8 mouse cellular contexts compared by ENCODE assay signal in genomic region chr4:129576863-129577491, GRCm38 (mm10). TPM values are rescaled to one million over a fixed set of nuclear protein-coding genes. Genes with fewer than 3 reads are reported as not detected.
DNase-seq lines count a peak whose midpoint lies in the region; ATAC-seq and TF ChIP-seq lines count a peak whose summit lies in the region.

No protein-coding gene starts in this region.

- H3K27ac ChIP-seq in embryonic facial prominence, embryonic 13.5 days, result no peak overlapping the region
- no peak overlapping the region for H3K27ac ChIP-seq in heart, embryonic 14.5 days (replicated peaks in 1 of 2; ENCODE audit: control insufficient read depth in 1 of 2, insufficient read depth in 1 of 2, low read depth in 2 of 2, low read length in 2 of 2)
- H3K27ac ChIP-seq in neural tube, embryonic 14.5 days (ENCODE audit: low read depth, low read length), result no peak overlapping the region

- H3K9ac ChIP-seq in embryonic facial prominence, embryonic 13.5 days, result 0 out of 2 replicates have a peak overlapping the region, but pooled peaks have one; percentile 27
- peak overlapping the region; percentile 9; the same call in 1 of the 2 replicates for H3K9ac ChIP-seq in heart, embryonic 14.5 days (ENCODE audit: low read length)
- H3K9ac ChIP-seq in neural tube, embryonic 14.5 days (replicated peaks; ENCODE audit: low read depth, low read length), result no peak overlapping the region

- peak; percentile 68 for DNase-seq in layer of hippocampus, adult 11-12 months (ENCODE audit: low spot score)
- no peak for DNase-seq in layer of hippocampus, adult 9-10 months (ENCODE audit: low spot score)
- DNase-seq in kidney, postnatal 10 days, result peak; percentile 89
- peak; percentile 65 for DNase-seq in lung, adult 2 months
- peak; percentile 74 for DNase-seq in testis, postnatal 10 days (ENCODE audit: low spot score)

- peak overlapping the region; percentile 22; the same call in 1 of the 2 replicates for H3K4me2 ChIP-seq in embryonic facial prominence, embryonic 13.5 days
- peak overlapping the region; percentile 31 for H3K4me2 ChIP-seq in heart, embryonic 14.5 days (ENCODE audit: low read length)
- H3K4me2 ChIP-seq in neural tube, embryonic 14.5 days (ENCODE audit: low read depth, low read length), result peak overlapping the region; percentile 14; the same call in 1 of the 2 replicates

- ATAC-seq in embryonic facial prominence, embryonic 13.5 days (ENCODE audit: insufficient number of reproducible peaks, insufficient read depth, low FRiP score, low TSS enrichment, low read depth), result no peak
- no peak for ATAC-seq in heart, embryonic 14.5 days (ENCODE audit: insufficient number of reproducible peaks, insufficient read depth, low FRiP score, low read depth)
- no peak for ATAC-seq in neural tube, embryonic 14.5 days (ENCODE audit: low read depth)

- peak; percentile 59 for TF ChIP-seq CTCF in lung, adult 2 months (IDR thresholded peaks at IDR 0.05; ENCODE audit: insufficient read depth, low read length)

- no peaks in the 10 kb centered on the region for H3K36me3 ChIP-seq in embryonic facial prominence, embryonic 13.5 days
- H3K36me3 ChIP-seq in heart, embryonic 14.5 days (ENCODE audit: control insufficient read depth, insufficient read depth, low read length), result no peaks in the 10 kb centered on the region
- H3K36me3 ChIP-seq in neural tube, embryonic 14.5 days (ENCODE audit: control insufficient read depth, insufficient read depth, low read length), result no peaks in the 10 kb centered on the region

- H3K9me3 ChIP-seq in embryonic facial prominence, embryonic 13.5 days, result no peaks in the 10 kb centered on the region
- no peaks in the 10 kb centered on the region for H3K9me3 ChIP-seq in heart, embryonic 14.5 days (ENCODE audit: control insufficient read depth, low read length)
- no peaks in the 10 kb centered on the region for H3K9me3 ChIP-seq in neural tube, embryonic 14.5 days (ENCODE audit: control insufficient read depth, low read length)

- no peaks in the 10 kb centered on the region; the same call in 1 of the 2 replicates for H3K27me3 ChIP-seq in embryonic facial prominence, embryonic 13.5 days
- no peaks in the 10 kb centered on the region for H3K27me3 ChIP-seq in heart, embryonic 14.5 days (ENCODE audit: control insufficient read depth, insufficient read depth, low read length)
- H3K27me3 ChIP-seq in neural tube, embryonic 14.5 days (ENCODE audit: control insufficient read depth, insufficient read depth, low read length), result no peaks in the 10 kb centered on the region

- no peak for TF ChIP-seq POLR2A in lung, adult 2 months (IDR thresholded peaks at IDR 0.05; ENCODE audit: borderline replicate concordance, extremely low read depth, low read depth, low read length)

- H3K4me3 ChIP-seq in embryonic facial prominence, embryonic 13.5 days, result 0 out of 2 replicates have a peak overlapping the region, but pooled peaks have one; percentile 1
- H3K4me3 ChIP-seq in heart, embryonic 14.5 days (ENCODE audit: control insufficient read depth in 1 of 2, insufficient read depth in 1 of 2, low read depth in 1 of 2, low read length in 2 of 2), result no peak overlapping the region
- no peak overlapping the region for H3K4me3 ChIP-seq in lung, adult 2 months (replicated peaks; ENCODE audit: extremely low read depth, low read depth, low read length)
- H3K4me3 ChIP-seq in neural tube, embryonic 14.5 days (ENCODE audit: low read depth, low read length), result no peak overlapping the region

- peaks cover 10% of the 10 kb centered on the region; the same call in 1 of the 2 replicates for H3K4me1 ChIP-seq in embryonic facial prominence, embryonic 13.5 days
- H3K4me1 ChIP-seq in heart, embryonic 14.5 days (ENCODE audit: control insufficient read depth in 2 of 2, insufficient read depth in 2 of 2, low read length in 2 of 2), result peaks cover 2 to 21% of the 10 kb centered on the region in 2 experiments; a peak in 3 of 4 replicates
- peaks cover 10% of the 10 kb centered on the region; the same call in 1 of the 2 replicates for H3K4me1 ChIP-seq in lung, adult 2 months (ENCODE audit: control insufficient read depth, insufficient read depth, low read length)
- no peaks in the 10 kb centered on the region; the same call in 1 of the 2 replicates for H3K4me1 ChIP-seq in neural tube, embryonic 14.5 days (ENCODE audit: control insufficient read depth, insufficient read depth, low read length)

- WGBS in embryonic facial prominence, embryonic 13.5 days, result 30% methylated on average over 21 of the region's 21 CpGs
- WGBS in heart, embryonic 14.5 days, result 32% methylated on average over 21 of the region's 21 CpGs
- 31% methylated on average over 21 of the region's 21 CpGs for WGBS in lung, adult 2 months
- 33% methylated on average over 21 of the region's 21 CpGs for WGBS in neural tube, embryonic 14.5 days

RNA-seq across cellular contexts. Expression of gene Fam167b, which starts 1.4 kb away (rescaled TPM):
- polyA plus RNA-seq in embryonic facial prominence, embryonic 13.5 days (2015; fragmentation: Nextera tagmentation; extraction: Ambion mirVana), result 3.4 and 5.8 TPM in 2 replicates
- 5.3 and 5.6 TPM in 2 replicates for polyA plus RNA-seq in heart, embryonic 14.5 days (2014; fragmentation: Nextera tagmentation; extraction: Ambion mirVana)
- 1.9 and 2.7 TPM in 2 replicates for polyA plus RNA-seq in lung, adult 2 months (2012; rRNA removed)
- polyA plus RNA-seq in neural tube, embryonic 14.5 days (2014; fragmentation: Nextera tagmentation; extraction: Ambion mirVana), result not detected in 2 replicates

RNA-seq across cellular contexts. Expression of gene Lck, which starts 3.5 kb away (rescaled TPM):
- polyA plus RNA-seq in embryonic facial prominence, embryonic 13.5 days (2015; fragmentation: Nextera tagmentation; extraction: Ambion mirVana), result 7.4 and 9.5 TPM in 2 replicates
- 2.6 and 3.2 TPM in 2 replicates for polyA plus RNA-seq in heart, embryonic 14.5 days (2014; fragmentation: Nextera tagmentation; extraction: Ambion mirVana)
- polyA plus RNA-seq in lung, adult 2 months (2012; rRNA removed), result 7.9 and 11.8 TPM in 2 replicates
- polyA plus RNA-seq in neural tube, embryonic 14.5 days (2014; fragmentation: Nextera tagmentation; extraction: Ambion mirVana), result 10.0 and 10.5 TPM in 2 replicates

RNA-seq across cellular contexts. Expression of gene Eif3i, which starts 23.5 kb away (rescaled TPM):
- 274 and 289 TPM in 2 replicates for polyA plus RNA-seq in embryonic facial prominence, embryonic 13.5 days (2015; fragmentation: Nextera tagmentation; extraction: Ambion mirVana)
- 192 and 207 TPM in 2 replicates for polyA plus RNA-seq in heart, embryonic 14.5 days (2014; fragmentation: Nextera tagmentation; extraction: Ambion mirVana)
- polyA plus RNA-seq in lung, adult 2 months (2012; rRNA removed), result 148 and 197 TPM in 2 replicates
- 206 and 221 TPM in 2 replicates for polyA plus RNA-seq in neural tube, embryonic 14.5 days (2014; fragmentation: Nextera tagmentation; extraction: Ambion mirVana)

RNA-seq across cellular contexts. Expression of gene Tmem234, which starts 23.5 kb away (rescaled TPM):
- polyA plus RNA-seq in embryonic facial prominence, embryonic 13.5 days (2015; fragmentation: Nextera tagmentation; extraction: Ambion mirVana), result 195 and 215 TPM in 2 replicates
- polyA plus RNA-seq in heart, embryonic 14.5 days (2014; fragmentation: Nextera tagmentation; extraction: Ambion mirVana), result 158 and 179 TPM in 2 replicates
- polyA plus RNA-seq in lung, adult 2 months (2012; rRNA removed), result 136 and 158 TPM in 2 replicates
- 188 and 191 TPM in 2 replicates for polyA plus RNA-seq in neural tube, embryonic 14.5 days (2014; fragmentation: Nextera tagmentation; extraction: Ambion mirVana)

RNA-seq across cellular contexts. Expression of gene Hdac1, which starts 34.5 kb away (rescaled TPM):
- 237 and 240 TPM in 2 replicates for polyA plus RNA-seq in embryonic facial prominence, embryonic 13.5 days (2015; fragmentation: Nextera tagmentation; extraction: Ambion mirVana)
- polyA plus RNA-seq in heart, embryonic 14.5 days (2014; fragmentation: Nextera tagmentation; extraction: Ambion mirVana), result 123 and 124 TPM in 2 replicates
- polyA plus RNA-seq in lung, adult 2 months (2012; rRNA removed), result 35.3 and 64.8 TPM in 2 replicates
- 67.2 and 94.0 TPM in 2 replicates for polyA plus RNA-seq in neural tube, embryonic 14.5 days (2014; fragmentation: Nextera tagmentation; extraction: Ambion mirVana)
